Mouse (Mus musculus) kidney, postnatal 14 days (tissue): ENCODE results near the gene Sorcs2.
A peak's percentile ranks its signal among the peaks of the same experiment; 100 is the strongest.
"Not testable (repeated sequence)": the region's sequence is repeated elsewhere in the genome, so short reads cannot be mapped to it uniquely, and the experiment has no call there.

Experiments
- DNase-seq: peaks from one replicate; pipeline ENCODE4 v3.0.0; 2022; ENCODE audit warnings: mixed read lengths

Sorcs2 gene

DNA sequence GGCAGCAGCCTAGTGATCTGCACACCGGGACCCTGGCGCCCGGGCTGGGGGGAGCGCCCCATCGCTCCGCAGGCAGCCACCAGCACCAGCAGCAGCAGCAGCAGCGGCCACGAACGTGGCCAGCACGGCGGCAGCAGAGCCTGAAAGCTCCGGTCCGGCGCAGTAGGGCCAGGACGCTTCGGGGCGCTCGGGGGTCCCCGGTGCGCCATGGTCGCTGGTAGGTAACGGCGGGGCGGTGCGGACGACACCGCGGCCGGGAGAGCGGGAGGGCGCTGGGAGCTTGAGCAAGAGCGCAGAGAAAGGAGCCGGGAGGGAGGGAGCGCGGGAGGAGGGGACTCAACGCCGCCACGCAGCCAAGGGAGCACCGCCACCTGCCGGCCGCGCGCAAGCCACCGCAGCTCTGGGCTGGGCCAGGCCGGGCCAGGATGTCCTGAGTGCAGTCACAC lies at the start of gene Sorcs2:
Sorcs2 (minus strand) TSS at position 303 of the 446 bp plus-strand sequence.
- peak; percentile 90 for DNase-seq

DNA sequence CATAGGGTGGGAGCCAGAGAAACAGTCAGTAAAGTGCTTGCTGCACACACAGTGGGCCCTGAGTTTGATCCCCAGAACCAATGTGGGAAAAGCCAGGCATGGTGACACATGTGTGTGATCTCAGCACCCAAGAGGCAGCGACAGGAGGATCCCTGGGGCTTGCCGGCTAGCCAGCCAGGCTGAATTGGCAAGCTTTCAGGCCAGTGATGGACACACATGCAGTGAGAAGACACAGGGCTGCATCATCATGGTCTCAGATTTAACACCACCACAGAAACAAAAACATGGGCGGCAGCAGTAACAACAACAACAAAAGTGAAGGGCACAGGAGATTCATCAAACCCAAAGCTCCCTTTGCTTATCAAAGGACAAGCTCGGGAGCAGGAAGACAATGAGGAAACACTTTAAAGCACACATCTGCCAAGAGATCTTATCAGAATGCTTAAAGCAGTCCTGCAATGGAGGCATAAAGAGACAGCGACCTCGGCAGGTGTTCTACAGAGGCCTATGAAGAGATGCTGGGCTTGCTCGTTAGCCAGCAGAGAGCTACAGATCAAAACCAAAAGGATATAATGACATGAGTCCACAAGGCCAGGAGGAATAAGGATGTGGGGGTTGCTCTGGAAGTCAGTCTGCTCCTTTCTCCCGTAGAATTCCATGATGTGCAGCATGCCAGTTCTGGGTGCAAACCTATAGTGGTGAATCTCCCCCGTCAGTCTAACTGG lies 48.4 kb upstream of the Sorcs2 start:
- DNase-seq: no peak

- DNase-seq: no peak
Observed at GRCm38 (mm10) chr5:36445028-36445427, 47.1 kb upstream of the Sorcs2 start.

DNA sequence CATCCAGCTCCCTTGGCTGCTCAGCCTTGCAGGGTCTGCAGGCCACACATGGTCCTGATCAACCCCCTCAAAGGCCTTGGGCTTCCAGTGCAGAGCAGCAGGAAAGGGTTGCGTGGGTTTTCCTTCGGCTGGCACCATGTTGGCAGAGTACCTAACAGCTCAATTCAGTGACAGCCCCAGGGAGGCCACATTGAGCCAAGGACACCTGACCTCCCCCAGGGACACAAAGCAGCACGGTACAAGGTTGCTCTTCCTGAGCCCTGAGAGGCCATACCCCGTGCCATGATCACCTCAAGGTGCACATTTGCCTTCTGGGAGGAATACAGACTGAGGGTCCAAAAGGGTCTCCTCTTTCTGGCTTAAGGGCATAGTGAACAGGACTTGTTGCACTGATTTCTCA lies 46.7 kb upstream of the Sorcs2 start:
- DNase-seq: no peak

GRCm38 (mm10) chr5:36440741-36441140 lies 42.8 kb upstream of the Sorcs2 start:
- DNase-seq: no peak

DNA sequence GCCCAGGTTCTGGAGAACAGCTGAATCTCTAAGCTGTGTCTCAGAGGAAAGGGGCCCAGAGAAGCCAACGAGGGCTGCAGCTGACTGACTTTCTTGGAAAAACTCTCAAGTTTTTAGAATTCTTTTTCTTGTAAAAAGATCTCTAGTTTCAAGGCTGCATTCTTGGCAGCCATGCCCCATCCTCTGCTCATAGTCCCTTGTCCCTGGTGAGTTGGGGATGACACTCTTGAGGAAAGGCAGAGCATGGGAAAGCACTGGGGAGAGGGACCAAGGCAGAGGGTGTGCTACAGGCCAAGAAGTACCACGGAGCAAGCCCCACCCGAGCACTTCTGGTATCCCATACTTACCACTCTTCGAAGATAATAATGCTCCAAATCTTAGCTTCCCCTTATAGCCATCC lies 38.9 kb upstream of the Sorcs2 start:
- DNase-seq: no peak

DNA sequence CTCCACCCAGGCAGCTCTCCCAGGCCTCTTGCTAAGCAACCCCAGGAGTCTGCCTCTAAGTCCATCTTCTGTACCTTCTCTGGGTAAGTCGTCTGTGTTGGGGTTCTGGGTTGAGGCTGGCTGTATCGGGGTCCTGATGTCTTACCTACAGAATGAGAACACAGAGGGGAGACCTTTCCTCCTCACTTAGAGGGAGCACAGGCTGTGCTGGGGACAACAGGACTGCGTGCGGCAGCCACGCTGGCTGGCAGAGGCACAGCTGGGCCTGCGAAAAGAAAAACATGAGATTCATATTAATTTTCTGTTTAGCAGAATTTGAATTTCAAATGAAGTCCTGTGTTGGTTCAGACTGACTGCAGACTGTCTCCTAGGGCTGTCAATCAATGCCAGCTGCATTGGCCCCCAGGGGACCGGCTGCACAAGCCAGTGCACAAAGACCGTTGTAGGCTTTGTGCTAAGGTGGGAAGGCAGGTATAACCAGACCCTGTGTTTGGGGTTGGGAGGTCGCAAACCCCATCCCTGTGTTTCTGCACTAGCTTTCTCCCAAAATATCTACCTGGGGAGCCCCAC lies 36.5 kb upstream of the Sorcs2 start:
- no peak for DNase-seq

DNA sequence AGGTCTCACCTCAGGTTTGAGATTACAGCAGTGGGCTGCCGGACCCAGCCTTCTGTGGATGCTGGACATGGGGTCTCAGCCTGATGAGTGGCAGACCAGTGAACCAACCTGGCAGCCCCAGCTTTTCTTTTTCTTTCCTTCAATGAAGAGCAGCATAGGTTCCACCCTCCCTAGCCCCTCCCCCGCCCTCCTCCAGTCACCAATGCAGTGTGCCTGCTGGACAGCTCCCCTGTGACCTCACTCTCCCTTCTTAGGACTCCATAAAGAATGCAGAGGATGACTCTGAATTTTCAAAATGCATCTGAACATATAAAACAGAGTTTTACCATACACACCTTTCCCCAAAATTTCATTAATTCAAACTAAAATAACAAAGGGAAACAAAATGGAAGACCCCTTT lies 33.8 kb upstream of the Sorcs2 start:
- DNase-seq: no peak

- DNase-seq: no peak
Observed at GRCm38 (mm10) chr5:36429551-36429950, 31.6 kb upstream of the Sorcs2 start.

GRCm38 (mm10) chr5:36427831-36428230 lies 29.9 kb upstream of the Sorcs2 start:
- no peak for DNase-seq

GRCm38 (mm10) chr5:36426404-36426803 lies 28.5 kb upstream of the Sorcs2 start:
- DNase-seq: peak; percentile 67

DNA sequence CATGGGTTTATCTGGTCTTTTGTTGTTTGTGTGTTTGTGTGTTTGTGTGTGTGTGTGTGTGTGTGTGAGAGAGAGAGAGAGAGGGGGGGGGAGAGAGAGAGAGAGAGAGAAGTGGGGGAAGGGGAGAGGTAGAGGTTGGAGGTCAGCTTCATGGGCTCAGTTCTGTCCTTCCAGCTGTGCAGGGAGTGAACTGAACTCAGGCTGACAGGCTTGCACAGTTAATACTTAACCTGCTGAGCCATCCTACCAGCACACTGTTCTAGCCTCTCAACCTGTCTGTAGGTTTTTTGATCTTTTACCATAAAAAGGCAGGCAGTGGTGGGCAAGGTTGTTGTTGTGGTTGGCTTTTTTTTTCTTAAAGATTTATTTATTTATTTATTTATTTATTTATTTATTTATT lies 26.7 kb upstream of the Sorcs2 start:
- peak; percentile 17 for DNase-seq

GRCm38 (mm10) chr5:36422689-36423088 lies 24.8 kb upstream of the Sorcs2 start:
- no peak for DNase-seq

DNA sequence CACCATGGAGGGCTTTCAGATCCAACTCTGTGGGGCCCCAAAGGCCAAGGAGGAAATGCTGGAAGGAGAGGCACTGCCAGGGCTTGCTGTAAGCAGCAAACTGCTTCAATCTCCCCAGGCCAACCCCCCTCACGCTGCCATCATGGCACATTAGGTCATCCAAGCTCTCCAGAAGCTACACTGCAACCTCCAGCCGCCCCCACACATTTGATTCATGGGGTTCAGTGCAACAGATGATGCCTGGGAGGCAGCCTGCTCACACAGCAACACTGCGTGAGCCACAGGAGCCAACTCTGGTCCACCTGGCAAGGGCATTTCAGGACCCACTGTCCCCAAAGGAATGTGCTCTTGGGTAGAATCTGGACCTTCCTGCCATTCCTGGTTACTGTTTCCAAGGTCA lies 21.9 kb upstream of the Sorcs2 start:
- DNase-seq: no peak

GRCm38 (mm10) chr5:36414712-36415331 lies 16.9 kb upstream of the Sorcs2 start:
- DNase-seq: no peak

DNA sequence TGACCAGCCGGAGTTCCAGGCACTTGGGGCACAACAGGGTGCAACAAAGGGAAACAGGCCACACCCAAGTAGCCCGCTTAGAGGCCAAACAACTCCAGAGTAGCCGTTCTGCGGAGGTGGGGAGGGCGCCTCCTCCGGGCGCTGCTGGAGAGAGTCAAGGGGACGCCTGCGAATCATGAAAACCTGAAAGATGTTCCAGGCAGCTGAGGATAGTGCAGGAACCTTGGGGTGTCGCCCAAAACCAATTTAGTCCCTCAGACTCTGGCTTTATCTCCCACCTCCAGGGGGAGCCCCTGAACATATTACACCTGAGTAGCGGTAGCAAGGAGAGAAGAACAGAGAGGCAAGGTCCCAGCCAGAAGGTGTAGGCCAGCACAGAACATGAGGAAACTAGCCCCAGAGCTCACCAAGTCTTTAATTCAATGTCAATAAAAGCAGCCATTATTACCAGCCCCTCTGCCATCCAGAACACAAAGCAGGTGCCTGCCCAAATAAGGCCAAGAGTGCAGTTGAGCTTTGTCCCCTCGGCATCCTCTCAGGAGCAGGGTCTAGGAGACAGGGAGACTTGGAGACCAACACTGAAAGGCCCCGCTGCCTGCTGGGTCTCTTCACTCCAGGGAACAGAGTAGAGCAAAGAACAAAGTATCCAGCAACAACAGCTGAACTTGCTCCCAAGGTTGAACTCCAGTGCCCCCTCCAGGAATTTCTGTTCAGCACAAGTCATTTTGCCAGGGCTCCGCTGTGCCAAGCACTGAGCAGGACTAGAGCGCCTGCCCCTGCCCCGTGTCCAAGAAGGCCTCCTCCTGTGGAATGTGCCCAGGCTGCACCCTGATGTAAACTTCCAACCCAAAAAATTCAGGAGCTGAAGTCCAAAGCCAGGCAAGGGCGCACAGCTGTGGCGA lies 775 bp upstream of the Sorcs2 start:
- peak; percentile 80 for DNase-seq

DNA sequence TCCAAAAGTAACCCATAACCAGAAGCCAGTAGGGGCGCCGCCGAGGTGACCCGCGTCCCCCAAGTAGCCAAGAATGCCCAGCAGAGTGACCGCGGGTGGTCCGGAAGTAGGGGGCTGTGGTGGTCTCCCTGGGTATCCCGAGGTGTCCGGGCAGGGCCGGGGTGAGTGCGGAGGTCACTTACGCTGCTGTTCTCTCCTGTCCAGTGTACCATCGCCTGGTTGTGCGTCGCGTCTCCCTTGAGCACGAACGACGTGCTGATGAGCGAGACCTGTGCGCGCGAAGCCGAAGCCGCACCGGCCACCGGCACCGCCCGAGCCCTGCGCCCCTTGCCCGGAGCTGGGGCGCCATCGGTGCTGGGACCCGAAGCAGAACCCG lies 567 bp downstream of the Sorcs2 start:
- DNase-seq: no peak

DNA sequence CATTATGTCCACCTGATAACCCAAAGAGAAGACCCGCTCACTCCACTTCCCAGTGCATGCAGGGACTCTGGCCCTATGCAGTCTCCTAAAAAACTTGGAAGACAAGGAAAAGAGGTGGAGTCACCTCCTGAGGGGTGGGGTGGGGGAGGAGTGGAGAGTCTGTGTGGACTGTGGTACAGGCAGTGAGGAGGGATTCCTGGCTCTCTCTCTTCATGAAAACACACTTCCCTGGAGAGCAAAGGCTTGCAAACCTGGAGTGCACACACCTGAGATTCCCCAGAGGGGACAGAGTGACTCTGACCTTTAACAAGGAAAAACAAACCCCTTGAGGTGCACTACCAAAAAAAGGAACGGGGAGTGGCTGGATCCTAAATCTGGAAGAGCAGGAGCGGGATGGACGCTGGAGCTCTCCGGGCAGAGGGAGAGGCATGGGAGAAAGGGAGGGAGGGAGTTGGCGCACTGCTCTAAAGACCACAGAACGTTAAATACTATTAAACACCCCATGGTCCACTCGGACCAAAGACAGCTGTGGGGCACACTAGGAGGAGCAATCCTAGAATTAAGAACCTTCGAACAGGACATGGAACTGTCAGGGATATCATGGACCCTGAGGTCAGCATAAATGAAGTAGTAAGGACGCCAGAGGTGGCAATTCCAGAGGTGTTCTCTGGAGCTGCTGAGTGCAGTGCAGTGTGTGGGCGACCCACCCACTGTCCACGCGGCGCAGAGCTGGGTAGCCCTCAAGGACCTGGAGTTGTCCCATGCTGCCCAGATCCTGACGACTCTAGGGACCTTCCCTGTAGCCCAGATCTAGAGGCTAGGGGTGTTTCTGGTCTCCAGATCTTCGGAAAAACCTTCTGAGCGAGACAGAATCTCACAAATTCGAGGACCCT lies 1.2 kb downstream of the Sorcs2 start:
- DNase-seq: no peak

DNA sequence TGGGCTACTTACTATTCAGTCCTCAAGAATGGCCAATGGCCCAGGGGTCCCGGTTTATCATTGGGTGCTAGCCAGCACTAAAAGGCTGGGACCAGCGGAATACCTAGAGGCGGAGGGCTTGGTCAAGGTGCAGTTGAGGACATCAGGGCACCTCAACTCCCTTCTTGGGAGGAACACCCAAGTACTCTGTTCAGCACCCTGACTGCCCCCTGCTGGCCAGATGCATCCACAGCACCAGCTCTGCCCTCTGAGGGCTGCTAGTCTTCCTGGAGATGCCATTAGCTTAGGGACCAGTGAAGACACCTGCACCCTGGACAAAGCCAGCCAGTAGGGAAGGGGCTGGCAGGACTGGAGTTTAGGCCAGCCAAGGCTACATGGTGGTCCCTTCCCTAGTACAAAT lies 1.9 kb downstream of the Sorcs2 start:
- peak; percentile 75 for DNase-seq

- no peak for DNase-seq
Observed at GRCm38 (mm10) chr5:36394840-36395515, 3.0 kb downstream of the Sorcs2 start.

DNA sequence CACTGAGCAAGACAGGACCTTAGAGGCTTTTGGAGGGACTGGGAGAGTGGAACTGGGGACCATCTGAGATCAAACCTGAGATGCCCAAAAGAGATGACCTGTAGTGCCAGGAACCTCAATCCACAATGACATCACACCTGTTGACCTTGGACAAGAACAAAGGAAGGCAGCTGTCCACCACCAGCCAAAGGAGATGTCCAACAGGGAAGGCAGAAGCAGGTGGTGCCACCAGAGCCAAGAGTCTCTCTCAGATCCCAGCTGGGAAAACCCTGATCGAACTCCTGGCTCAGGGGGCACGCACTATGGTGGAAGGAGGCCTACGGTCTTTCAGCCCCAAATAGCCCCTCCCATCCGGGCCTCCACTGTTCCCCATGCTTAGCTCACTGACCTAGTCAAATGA lies 6.2 kb downstream of the Sorcs2 start:
- DNase-seq: no peak

DNA sequence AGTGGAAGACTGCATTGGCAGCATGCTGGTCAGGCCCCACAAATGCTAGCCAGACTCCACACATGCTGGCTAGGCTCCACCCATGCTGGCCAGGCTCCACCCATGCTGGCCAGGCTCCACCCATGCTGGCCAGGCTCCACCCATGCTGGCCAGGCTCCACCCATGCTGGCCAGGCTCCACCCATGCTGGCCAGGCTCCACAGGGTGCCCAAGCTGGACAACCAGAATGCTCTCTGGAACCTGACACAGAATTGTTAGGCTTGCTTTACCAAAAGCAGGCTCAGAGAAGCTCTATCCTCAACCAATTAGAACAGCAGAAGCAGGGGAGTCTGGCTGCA lies 7.4 kb downstream of the Sorcs2 start:
- DNase-seq: not testable (repeated sequence)
